Mouse (Mus musculus): ENCODE data around the gene Uba6. TPM values are rescaled to one million over a fixed set of nuclear protein-coding genes. Genes with fewer than 3 reads are reported as not detected.

The Uba6 gene
- polyA plus RNA-seq, 1 experiment from 2014 or later = 4.0 TPM

GRCm38 (mm10) chr5:86063501-86063900 is 109.1 kb downstream of the Uba6 start:
- 0 out of 2 replicates have a peak overlapping the region, but pooled peaks have one; percentile 11 for H3K4me2 ChIP-seq (replicated peaks; ENCODE audit: low read depth)
- H3K36me3 ChIP-seq (ENCODE audit: control insufficient read depth, insufficient read depth, low read length) = no peaks in the 10 kb centered on the region
- no peaks in the 10 kb centered on the region for H3K9me3 ChIP-seq (ENCODE audit: control insufficient read depth, low read length)
- H3K4me1 ChIP-seq (replicated peaks; ENCODE audit: control insufficient read depth, insufficient read depth) = no peaks in the 10 kb centered on the region
- no peak overlapping the region for H3K27ac ChIP-seq (replicated peaks)
- DNase-seq (ENCODE audit: low spot score) (no peak), ATAC-seq (ENCODE audit: low FRiP score, low TSS enrichment) (no peak)
- WGBS = 95% methylated on average over 1 of the region's 1 CpGs
- H3K4me3 ChIP-seq (ENCODE audit: low read depth, low read length) = no peak overlapping the region
- no peak overlapping the region for H3K9ac ChIP-seq (ENCODE audit: low read length)
- no peaks in the 10 kb centered on the region for H3K27me3 ChIP-seq (ENCODE audit: control insufficient read depth, insufficient read depth, low read length)
- TF ChIP-seq CTCF (IDR thresholded peaks at IDR 0.05; ENCODE audit: low read depth) (no peak), EP300 (optimal IDR thresholded peaks at IDR 0.05) (no peak)

Other genes with a start within 250 kb of the Uba6 start
- gene Cenpc1, start 107.2 kb downstream of the Uba6 start, polyA plus RNA-seq (2015; fragmentation: Nextera tagmentation; extraction: Ambion mirVana) = 10.5 and 11.6 TPM in 2 replicates
- 0.22 and 0.28 TPM in 2 replicates for gene Stap1, start 101.1 kb downstream of the Uba6 start, polyA plus RNA-seq (2015; fragmentation: Nextera tagmentation; extraction: Ambion mirVana)
- gene Gnrhr, start 25.1 kb upstream of the Uba6 start, polyA plus RNA-seq (2015; fragmentation: Nextera tagmentation; extraction: Ambion mirVana) = not detected in 2 replicates
- not detected in 2 replicates for gene Tmprss11c, start 116.5 kb upstream of the Uba6 start, polyA plus RNA-seq (2015; fragmentation: Nextera tagmentation; extraction: Ambion mirVana)
- gene Tmprss11d, start 200.6 kb upstream of the Uba6 start, polyA plus RNA-seq (2015; fragmentation: Nextera tagmentation; extraction: Ambion mirVana) = 4.4 and 5.9 TPM in 2 replicates

All from stomach, postnatal 0 days (tissue).